Mouse (Mus musculus) embryonic facial prominence, embryonic 10.5 days (tissue): ENCODE measurements at regions not wholly inside any gene's neighbourhood (a gene's known extent, or its start where the extent isn't known, plus 50 kb on each side); places are given as distances from the start of the nearest gene placed in this dataset.
A peak's percentile ranks its signal among the peaks of the same experiment; 100 is the strongest.

Experiments used
- DNase-seq: peaks from one replicate; pipeline ENCODE4 v3.0.0-alpha.2; 2017; ENCODE audit warnings: low spot score
- H3K27ac ChIP-seq: fragments of 300-500 bp; sonication (generic); replicated peaks from 2 replicates; pipeline ENCODE4 v1.5.1; 2016; ENCODE audit warnings: mild to moderate bottlenecking
- H3K27me3 ChIP-seq: fragments of 300-500 bp; sonication (generic); replicated peaks from 2 replicates; pipeline ENCODE4 v1.6.1; 2016; ENCODE audit warnings: low read depth, mild to moderate bottlenecking; ENCODE audit not compliant: poor library complexity, severe bottlenecking
- H3K36me3 ChIP-seq: fragments of 300-500 bp; sonication (generic); replicated peaks from 2 replicates; pipeline ENCODE4 v1.6.1; 2016; ENCODE audit warnings: mild to moderate bottlenecking, moderate library complexity
- H3K4me1 ChIP-seq: fragments of 300-500 bp; sonication (generic); 2 replicates; pipeline ENCODE4 v1.6.1; 2016
- H3K4me3 ChIP-seq: fragments of 300-500 bp; sonication (generic); 2 replicates; pipeline ENCODE4 v1.5.1; 2016; ENCODE audit warnings: mild to moderate bottlenecking, moderate library complexity
- H3K9me3 ChIP-seq: fragments of 300-500 bp; sonication (generic); 2 replicates; pipeline ENCODE4 v1.6.1; 2016; ENCODE audit warnings: mild to moderate bottlenecking
- WGBS: fragments of 180-500 bp; shearing (Covaris S2); methylation state at CpG from one replicate; pipeline ENCODE4 v1.1.7; 2016; 5-methylcytosine and 5-hydroxymethylcytosine counted together

GRCm38 (mm10) chr16:74984207-74984606 is 572.6 kb upstream of the Robo2 start:
- Histone ChIP-seq H3K36me3 (no peaks in the 10 kb centered on the region), H3K4me3 (no peak overlapping the region), H3K9me3 (no peaks in the 10 kb centered on the region), H3K27me3 (no peaks in the 10 kb centered on the region), H3K4me1 (no peaks in the 10 kb centered on the region), H3K27ac (no peak overlapping the region)
- DNase-seq = no peak
- 94% methylated on average over 1 of the region's 1 CpGs for WGBS

- no peaks in the 10 kb centered on the region for H3K9me3 ChIP-seq
- no peaks in the 10 kb centered on the region for H3K36me3 ChIP-seq
- no peak overlapping the region for H3K27ac ChIP-seq
- 93% methylated on average over 4 of the region's 4 CpGs for WGBS
- H3K4me1 ChIP-seq = no peaks in the 10 kb centered on the region
- H3K27me3 ChIP-seq = no peaks in the 10 kb centered on the region
- DNase-seq = no peak
- no peak overlapping the region for H3K4me3 ChIP-seq
Observed at GRCm38 (mm10) chr16:74966099-74966498, 554.5 kb upstream of the Robo2 start.

- H3K4me3 ChIP-seq = no peak overlapping the region
- no peaks in the 10 kb centered on the region for H3K4me1 ChIP-seq
- no peaks in the 10 kb centered on the region for H3K9me3 ChIP-seq
- DNase-seq = no peak
- no peaks in the 10 kb centered on the region for H3K27me3 ChIP-seq
- no peaks in the 10 kb centered on the region for H3K36me3 ChIP-seq
- 95% methylated on average over 4 of the region's 4 CpGs for WGBS
- H3K27ac ChIP-seq = no peak overlapping the region
Observed at GRCm38 (mm10) chr16:74929739-74930138, 518.1 kb upstream of the Robo2 start.

- H3K27ac ChIP-seq = no peak overlapping the region
- H3K36me3 ChIP-seq = no peaks in the 10 kb centered on the region
- DNase-seq = peak; percentile 25
- H3K4me3 ChIP-seq = no peak overlapping the region
- no peaks in the 10 kb centered on the region for H3K27me3 ChIP-seq
- WGBS = 46% methylated on average over 7 of the region's 7 CpGs
- H3K9me3 ChIP-seq = no peaks in the 10 kb centered on the region
- H3K4me1 ChIP-seq = peaks cover 6% of the 10 kb centered on the region; the same call in 1 of the 2 replicates
Observed at GRCm38 (mm10) chr16:74900835-74901234, 489.2 kb upstream of the Robo2 start.

GRCm38 (mm10) chr16:74887724-74888123 is 476.1 kb upstream of the Robo2 start:
- 27% methylated on average over 1 of the region's 1 CpGs for WGBS
- no peaks in the 10 kb centered on the region for H3K36me3 ChIP-seq

GRCm38 (mm10) chr16:74878603-74879002 is 467.0 kb upstream of the Robo2 start:
- no peaks in the 10 kb centered on the region for H3K36me3 ChIP-seq
- H3K27ac ChIP-seq = no peak overlapping the region
- H3K9me3 ChIP-seq = no peaks in the 10 kb centered on the region
- H3K27me3 ChIP-seq = no peaks in the 10 kb centered on the region
- DNase-seq = no peak
- WGBS = 96% methylated on average over 3 of the region's 3 CpGs
- no peak overlapping the region for H3K4me3 ChIP-seq
- no peaks in the 10 kb centered on the region for H3K4me1 ChIP-seq

More at GRCm38 (mm10) chr16:74887724-74888123, 476.1 kb upstream of the Robo2 start:
- Histone ChIP-seq H3K9me3 (no peaks in the 10 kb centered on the region), H3K4me1 (no peaks in the 10 kb centered on the region), H3K27me3 (no peaks in the 10 kb centered on the region), H3K27ac (no peak overlapping the region), H3K4me3 (no peak overlapping the region)
- DNase-seq = no peak

- Histone ChIP-seq H3K9me3 (no peaks in the 10 kb centered on the region), H3K36me3 (no peaks in the 10 kb centered on the region), H3K4me3 (no peak overlapping the region), H3K27ac (no peak overlapping the region), H3K27me3 (no peaks in the 10 kb centered on the region), H3K4me1 (no peaks in the 10 kb centered on the region)
- DNase-seq = no peak
Observed at GRCm38 (mm10) chr16:74873756-74874155, 462.1 kb upstream of the Robo2 start.

- no peaks in the 10 kb centered on the region for H3K4me1 ChIP-seq
- 24% methylated on average over 2 of the region's 2 CpGs for WGBS
- H3K27ac ChIP-seq = no peak overlapping the region
- no peaks in the 10 kb centered on the region for H3K36me3 ChIP-seq
- H3K27me3 ChIP-seq = no peaks in the 10 kb centered on the region
- H3K9me3 ChIP-seq = no peaks in the 10 kb centered on the region
- H3K4me3 ChIP-seq = no peak overlapping the region
- no peak for DNase-seq
Observed at GRCm38 (mm10) chr16:74857752-74858151, 446.1 kb upstream of the Robo2 start.

GRCm38 (mm10) chr16:74840006-74840405 is 428.4 kb upstream of the Robo2 start:
- DNase-seq = no peak
- WGBS = 96% methylated on average over 2 of the region's 2 CpGs
- H3K9me3 ChIP-seq = no peaks in the 10 kb centered on the region

GRCm38 (mm10) chr16:74814386-74814785 is 402.8 kb upstream of the Robo2 start:
- no peak overlapping the region for H3K4me3 ChIP-seq
- H3K27ac ChIP-seq = no peak overlapping the region
- H3K4me1 ChIP-seq = no peaks in the 10 kb centered on the region
- no peaks in the 10 kb centered on the region for H3K27me3 ChIP-seq
- DNase-seq = no peak
- H3K36me3 ChIP-seq = no peaks in the 10 kb centered on the region
- 64% methylated on average over 3 of the region's 3 CpGs for WGBS
- no peaks in the 10 kb centered on the region for H3K9me3 ChIP-seq

More at GRCm38 (mm10) chr16:74840006-74840405, 428.4 kb upstream of the Robo2 start:
- Histone ChIP-seq H3K27ac (no peak overlapping the region), H3K4me3 (no peak overlapping the region), H3K4me1 (no peaks in the 10 kb centered on the region), H3K36me3 (no peaks in the 10 kb centered on the region), H3K27me3 (no peaks in the 10 kb centered on the region)

GRCm38 (mm10) chr16:74809154-74809825 is 397.7 kb upstream of the Robo2 start:
- Histone ChIP-seq H3K9me3 (no peaks in the 10 kb centered on the region), H3K27me3 (no peaks in the 10 kb centered on the region), H3K4me3 (no peak overlapping the region), H3K4me1 (no peaks in the 10 kb centered on the region), H3K36me3 (no peaks in the 10 kb centered on the region), H3K27ac (no peak overlapping the region)
- no peak for DNase-seq
- 65% methylated on average over 7 of the region's 7 CpGs for WGBS

GRCm38 (mm10) chr16:74806775-74807174 is 395.1 kb upstream of the Robo2 start:
- Histone ChIP-seq H3K27me3 (no peaks in the 10 kb centered on the region), H3K36me3 (no peaks in the 10 kb centered on the region), H3K4me3 (no peak overlapping the region), H3K9me3 (no peaks in the 10 kb centered on the region), H3K4me1 (no peaks in the 10 kb centered on the region), H3K27ac (no peak overlapping the region)
- no peak for DNase-seq
- WGBS = 61% methylated on average over 2 of the region's 2 CpGs

- whole genome bisulfite sequencing = 17% methylated on average over 7 of the region's 7 CpGs
- Histone ChIP-seq H3K27me3 (no peaks in the 10 kb centered on the region), H3K36me3 (no peaks in the 10 kb centered on the region), H3K27ac (no peak overlapping the region), H3K4me1 (no peaks in the 10 kb centered on the region), H3K9me3 (no peaks in the 10 kb centered on the region), H3K4me3 (no peak overlapping the region)
- DNase-seq = peak; percentile 61
Observed at GRCm38 (mm10) chr16:74801296-74801695, 389.7 kb upstream of the Robo2 start.
